Mouse (Mus musculus) stomach, postnatal 0 days (tissue): ENCODE results near the gene Nek10.

ENCODE experiments used
- CTCF ChIP-seq: IDR thresholded peaks from 2 replicates; pipeline ENCODE4 v1.5.1; 2016; ENCODE audit warnings: antibody characterized with exemption, low read depth, mild to moderate bottlenecking, moderate library complexity
- EP300 ChIP-seq: optimal IDR thresholded peaks from 2 replicates; pipeline ENCODE3; 2016; ENCODE audit warnings: antibody characterized with exemption

GRCm38 (mm10) chr14:14896399-14897136, 93.4 kb downstream of the Nek10 start:
- TF ChIP-seq CTCF (no peak), EP300 (no peak)
